Mouse (Mus musculus): ENCODE results near the gene Nomo1.

The Nomo1 gene

GRCm38 (mm10) chr7:46033109-46033869 lies at the start of gene Nomo1:
TSS of gene Nomo1 (plus strand) at chr7:46033698.
- WGBS: 5% methylated on average over 43 of the region's 44 CpGs

- 72% methylated on average over 6 of the region's 6 CpGs for WGBS
These were observed 46.6 kb upstream of the Nomo1 start for GRCm38 (mm10) chr7:45986893-45987292.

GRCm38 (mm10) chr7:45988344-45988743 lies 45.2 kb upstream of the Nomo1 start:
- 94% methylated on average over 1 of the region's 1 CpGs for WGBS

- 90% methylated on average over 8 of the region's 8 CpGs for WGBS
These were observed 41.0 kb upstream of the Nomo1 start for GRCm38 (mm10) chr7:45992470-45992869.

- 94% methylated on average over 4 of the region's 4 CpGs for WGBS
These were observed 32.9 kb upstream of the Nomo1 start for GRCm38 (mm10) chr7:46000577-46000976.

- 67% methylated on average over 4 of the region's 4 CpGs for WGBS
These were observed 30.8 kb upstream of the Nomo1 start for GRCm38 (mm10) chr7:46002748-46003147.

GRCm38 (mm10) chr7:46009578-46009977 lies 23.9 kb upstream of the Nomo1 start:
- 7% methylated on average over 5 of the region's 5 CpGs for WGBS

GRCm38 (mm10) chr7:46013266-46014010 lies 20.1 kb upstream of the Nomo1 start:
- WGBS: 25% methylated on average over 9 of the region's 9 CpGs

GRCm38 (mm10) chr7:46019594-46019993 lies 13.9 kb upstream of the Nomo1 start:
- 32% methylated on average over 3 of the region's 3 CpGs for WGBS

- WGBS: 47% methylated on average over 4 of the region's 4 CpGs
These were observed 11.5 kb upstream of the Nomo1 start for GRCm38 (mm10) chr7:46021951-46022350.

GRCm38 (mm10) chr7:46025436-46025835 lies 8.1 kb upstream of the Nomo1 start:
- WGBS: 87% methylated on average over 9 of the region's 9 CpGs

- WGBS: 89% methylated on average over 10 of the region's 10 CpGs
These were observed 4.8 kb upstream of the Nomo1 start for GRCm38 (mm10) chr7:46028681-46029080.

GRCm38 (mm10) chr7:46029299-46030144 lies 4.0 kb upstream of the Nomo1 start:
- 74% methylated on average over 9 of the region's 9 CpGs for WGBS

GRCm38 (mm10) chr7:46030145-46030488 lies 3.4 kb upstream of the Nomo1 start, which contains the start of gene Abcc6:
TSS of gene Abcc6 (minus strand) at chr7:46030302.
- WGBS: 24% methylated on average over 11 of the region's 11 CpGs

- WGBS: 68% methylated on average over 2 of the region's 2 CpGs
These were observed 2.4 kb upstream of the Nomo1 start for GRCm38 (mm10) chr7:46031075-46031474.

- WGBS: under 1% methylated on average over 35 of the region's 35 CpGs
These were observed 406 bp downstream of the Nomo1 start for GRCm38 (mm10) chr7:46033870-46034337.

GRCm38 (mm10) chr7:46034991-46035390 lies 1.5 kb downstream of the Nomo1 start:
- WGBS: 67% methylated on average over 2 of the region's 2 CpGs

- WGBS: 77% methylated on average over 2 of the region's 2 CpGs
These were observed 2.0 kb downstream of the Nomo1 start for GRCm38 (mm10) chr7:46035468-46035867.

GRCm38 (mm10) chr7:46037433-46037832 lies 3.9 kb downstream of the Nomo1 start:
- 89% methylated on average over 6 of the region's 6 CpGs for WGBS

GRCm38 (mm10) chr7:46039873-46040272 lies 6.4 kb downstream of the Nomo1 start:
- WGBS: 82% methylated on average over 2 of the region's 2 CpGs

GRCm38 (mm10) chr7:46044106-46044505 lies 10.6 kb downstream of the Nomo1 start:
- WGBS: 94% methylated on average over 10 of the region's 10 CpGs

GRCm38 (mm10) chr7:46045882-46046281 lies 12.4 kb downstream of the Nomo1 start:
- 89% methylated on average over 11 of the region's 11 CpGs for WGBS

Measured in cerebral cortex, adult 2 months (tissue).